Mouse (Mus musculus): ENCODE data around the gene Erc2.

Erc2 gene

GRCm38 (mm10) chr14:28439171-28439570 lies 816.9 kb downstream of the Erc2 start:
- in situ Hi-C loops (cut with MboI, MseI) = no loop called here

GRCm38 (mm10) chr14:28441240-28441967 lies 819.2 kb downstream of the Erc2 start:
- in situ Hi-C loops (cut with MboI, MseI) = no loop called here

DNA sequence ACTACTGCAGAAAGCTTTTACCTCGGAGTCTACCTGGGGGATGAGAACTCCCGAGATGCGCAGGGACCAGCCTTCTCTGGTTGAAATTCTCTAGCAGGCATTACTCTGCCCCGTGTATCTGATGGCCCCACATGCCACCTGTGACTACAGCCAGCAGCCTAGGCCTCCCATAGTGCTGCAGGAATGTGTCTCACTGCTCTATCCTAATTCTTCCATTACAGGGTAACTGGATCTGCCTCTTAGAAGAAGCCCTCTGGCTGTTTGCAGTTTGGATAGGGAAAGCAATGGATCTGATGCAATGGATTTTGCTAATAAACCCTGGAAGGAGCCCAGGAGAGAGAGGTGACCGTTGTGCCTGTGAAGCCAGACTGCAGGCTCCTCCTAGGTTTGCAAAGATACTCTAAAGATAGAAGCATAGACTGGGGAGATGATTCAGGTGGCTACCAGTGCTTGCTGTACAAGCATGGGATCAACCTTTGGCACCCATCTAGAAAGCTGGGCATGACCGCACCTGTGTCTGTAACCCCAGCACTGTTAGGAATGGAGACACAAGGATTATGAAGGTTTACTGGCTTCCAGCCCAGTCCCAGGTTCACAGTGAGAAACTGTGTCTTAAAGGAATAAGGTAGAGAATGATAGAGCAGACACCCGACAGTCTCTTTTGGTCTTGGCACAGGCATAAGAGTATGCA lies 821.2 kb downstream of the Erc2 start:
- in situ Hi-C loops (cut with MboI, MseI) = no loop called here

DNA sequence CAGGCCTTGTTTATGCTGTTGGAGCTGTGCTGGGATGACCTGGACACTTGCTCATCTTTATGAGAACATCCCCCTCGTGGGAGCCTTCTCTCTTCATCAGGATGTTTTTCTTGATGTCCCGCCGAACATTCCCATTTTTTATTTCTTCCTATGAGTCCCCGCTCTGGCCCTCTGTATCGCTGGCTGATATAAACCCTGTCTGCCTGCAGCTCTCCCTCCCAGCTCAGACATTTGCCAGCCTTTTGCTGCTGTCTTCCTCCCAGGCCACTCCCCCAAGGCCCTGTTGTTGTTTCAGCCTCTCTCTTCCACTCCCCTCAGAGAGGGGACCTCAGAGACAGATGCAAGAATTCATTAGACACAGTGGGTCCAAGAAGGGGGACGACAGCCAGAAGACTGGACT lies 823.5 kb downstream of the Erc2 start:
- in situ Hi-C loops (cut with MboI, MseI) = no loop called here

- in situ Hi-C loops (cut with MboI, MseI) = no loop called here
Measured at GRCm38 (mm10) chr14:28451771-28452170, 829.5 kb downstream of the Erc2 start.

DNA sequence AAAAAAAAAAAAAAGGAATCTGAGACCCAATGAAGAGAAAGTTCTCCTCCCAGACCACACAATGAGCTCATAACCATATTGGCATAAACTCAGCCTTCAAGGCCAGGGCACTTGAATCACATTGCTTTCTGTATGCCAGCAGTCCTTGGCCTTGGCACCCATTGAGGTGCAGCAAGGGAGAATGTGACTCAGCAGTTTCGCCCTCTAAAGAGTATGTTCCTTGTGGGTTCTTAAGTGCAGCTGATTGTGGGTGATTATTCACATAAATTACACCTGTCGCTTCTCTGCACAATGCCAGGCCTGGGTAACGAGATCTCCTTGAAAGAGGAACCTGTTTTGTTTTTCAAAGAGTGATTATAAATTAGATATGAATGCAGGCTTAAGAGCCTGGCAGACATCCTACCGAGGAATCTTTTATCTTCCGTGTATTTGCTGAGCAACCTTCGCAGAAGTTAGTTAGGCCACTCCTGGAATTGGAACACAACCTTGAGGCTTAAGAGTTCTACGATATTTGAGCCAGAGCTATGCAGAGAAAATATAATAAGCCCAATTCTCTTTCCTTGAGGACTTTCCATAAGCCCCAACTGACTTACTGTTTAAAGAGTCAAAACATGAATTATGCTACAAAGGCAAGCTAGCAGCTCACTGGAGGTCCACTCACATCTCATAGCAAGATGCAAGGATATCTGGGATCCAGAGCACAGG lies 834.3 kb downstream of the Erc2 start:
- in situ Hi-C loops (cut with MboI, MseI) = no loop called here

DNA sequence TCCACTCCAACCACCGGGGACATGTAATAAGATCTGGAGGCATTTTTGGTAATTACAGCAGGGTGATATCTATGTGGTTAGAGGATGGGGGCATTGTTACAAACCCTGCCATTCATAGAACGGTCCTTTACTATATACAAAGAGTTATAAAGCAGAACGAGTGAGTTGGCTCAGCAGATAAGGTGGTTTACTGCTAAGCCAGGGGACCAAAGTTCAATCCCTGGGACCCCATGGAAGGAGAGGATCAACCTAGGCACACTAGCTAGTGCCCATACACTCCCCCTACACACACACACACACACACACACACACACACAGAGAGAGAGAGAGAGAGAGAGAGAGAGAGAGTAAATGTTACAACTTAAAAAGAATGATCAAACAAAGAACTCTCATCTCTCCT lies 835.2 kb downstream of the Erc2 start:
- in situ Hi-C loops (cut with MboI, MseI) = no loop called here

- in situ Hi-C loops (cut with MboI, MseI) = no loop called here
Measured at GRCm38 (mm10) chr14:28467956-28468355, 845.7 kb downstream of the Erc2 start.

DNA sequence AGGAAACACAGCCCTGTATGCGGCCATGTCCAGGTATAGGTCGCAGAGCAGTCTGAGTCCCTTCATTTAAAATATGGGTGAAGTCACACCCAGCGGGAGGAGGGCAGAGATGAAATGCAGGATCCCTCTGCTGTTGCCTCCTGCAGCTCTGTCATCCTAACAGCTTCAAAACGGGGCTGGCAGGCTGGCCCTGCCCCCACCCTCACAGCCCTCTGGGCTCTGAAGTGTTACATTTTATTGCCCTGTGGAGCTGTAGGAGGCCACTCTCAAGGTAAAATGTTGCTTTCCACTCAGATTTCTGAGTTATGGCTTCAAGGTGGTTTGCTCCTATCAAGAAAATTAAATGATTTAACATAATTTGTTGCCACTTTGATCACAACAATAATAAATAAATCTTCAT lies 847.5 kb downstream of the Erc2 start:
- in situ Hi-C loops (cut with MboI, MseI) = no loop called here

GRCm38 (mm10) chr14:28470212-28470611 lies 848.0 kb downstream of the Erc2 start:
- in situ Hi-C loops (cut with MboI, MseI) = no loop called here

DNA sequence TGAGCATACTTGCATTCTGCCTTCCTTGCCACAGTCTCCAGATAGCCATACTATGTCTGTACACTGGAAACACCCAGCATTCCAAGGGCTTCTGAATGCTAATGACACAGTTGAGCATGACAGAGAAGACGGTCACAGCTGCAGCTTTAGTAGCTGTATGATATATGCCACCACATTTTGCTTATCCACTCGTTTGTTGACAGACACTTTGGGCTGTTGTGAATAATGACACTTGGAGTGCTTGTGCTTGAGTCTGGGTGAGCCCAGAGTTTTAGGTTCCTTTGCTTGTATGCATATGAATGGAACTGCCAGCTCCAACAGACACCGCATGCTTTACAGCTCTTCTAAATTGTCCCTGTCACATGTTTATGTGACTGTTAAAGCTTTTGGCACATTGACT lies 852.8 kb downstream of the Erc2 start:
- in situ Hi-C loops (cut with MboI, MseI) = no loop called here

- in situ Hi-C loops (cut with MboI, MseI) = no loop called here
Measured at GRCm38 (mm10) chr14:28475421-28475820, 853.2 kb downstream of the Erc2 start.

- in situ Hi-C loops (cut with MboI, MseI) = no loop called here
Measured at GRCm38 (mm10) chr14:28476746-28477145, 854.5 kb downstream of the Erc2 start.

DNA sequence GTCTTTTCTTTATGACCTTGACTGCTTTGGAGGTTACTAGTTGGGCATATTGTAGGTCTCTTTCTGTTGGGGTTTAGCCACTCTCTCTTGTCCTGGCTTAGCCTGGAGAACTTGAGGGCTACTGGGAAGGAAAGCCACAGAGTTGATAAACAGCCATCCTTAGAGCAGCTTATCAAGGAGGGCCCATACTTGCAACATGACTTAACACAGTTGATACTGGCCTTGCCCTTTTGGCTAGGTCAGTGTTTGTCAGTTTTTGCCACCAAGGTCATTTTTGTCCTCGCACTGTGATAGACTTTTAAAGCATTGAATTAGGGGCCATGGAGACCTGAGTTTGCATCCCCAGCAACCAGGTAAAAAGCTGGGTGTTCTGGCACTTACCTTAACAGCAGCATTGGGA lies 858.6 kb downstream of the Erc2 start:
- in situ Hi-C loops (cut with MboI, MseI) = no loop called here

- in situ Hi-C loops (cut with MboI, MseI) = no loop called here
Measured at GRCm38 (mm10) chr14:28493806-28494205, 871.6 kb downstream of the Erc2 start.

DNA sequence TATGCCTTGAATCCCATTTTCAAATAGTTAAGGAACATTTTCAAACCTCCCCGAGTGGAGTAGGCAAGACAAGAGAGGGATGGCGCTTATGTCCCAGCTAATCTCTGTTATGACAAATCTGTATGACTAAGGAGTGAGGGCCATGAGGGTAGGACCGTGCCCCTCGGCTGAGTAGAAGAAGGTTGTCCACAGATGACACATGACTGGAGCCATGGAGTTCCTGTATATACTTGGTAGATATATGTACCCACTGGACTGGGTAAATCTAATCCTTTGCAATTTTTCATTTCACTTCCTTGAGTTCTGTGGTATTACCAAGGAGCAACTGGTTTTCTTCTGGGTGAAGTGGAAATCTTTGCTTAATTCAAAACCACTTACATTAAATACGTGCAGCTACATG lies 872.0 kb downstream of the Erc2 start:
- in situ Hi-C loops (cut with MboI, MseI) = no loop called here

DNA sequence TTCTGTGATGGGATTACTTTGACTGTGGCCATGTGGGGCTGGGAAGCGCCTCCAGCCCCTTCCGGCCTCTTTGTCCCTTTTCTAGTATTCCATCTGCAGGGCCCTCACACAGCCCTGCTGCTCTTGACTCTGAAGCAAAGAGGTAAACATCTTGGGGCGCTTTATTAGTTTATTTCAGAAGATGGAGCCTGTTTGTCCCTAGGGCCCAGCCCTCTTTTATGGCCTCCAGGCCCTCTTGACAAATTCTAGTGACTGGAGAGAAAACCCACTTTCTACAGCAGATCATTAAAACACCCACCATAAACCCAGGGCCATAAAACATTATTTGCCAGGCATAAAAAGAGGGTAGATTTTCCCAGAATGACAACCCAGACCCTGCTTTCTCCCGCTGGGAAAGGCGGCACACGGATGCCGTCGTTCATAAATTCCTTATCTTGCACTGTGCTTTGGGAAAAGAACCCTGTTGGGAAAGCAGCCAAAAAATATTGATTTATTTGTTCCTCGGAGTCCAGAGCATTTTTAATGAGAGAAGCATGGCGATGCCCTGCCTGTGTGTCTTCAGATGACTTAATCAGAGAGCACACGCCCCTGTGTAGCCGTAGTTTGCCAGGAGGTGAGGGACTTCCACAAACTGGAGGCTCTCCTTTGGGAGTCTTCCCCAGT lies 879.1 kb downstream of the Erc2 start:
- in situ Hi-C loops (cut with MboI, MseI) = no loop called here

DNA sequence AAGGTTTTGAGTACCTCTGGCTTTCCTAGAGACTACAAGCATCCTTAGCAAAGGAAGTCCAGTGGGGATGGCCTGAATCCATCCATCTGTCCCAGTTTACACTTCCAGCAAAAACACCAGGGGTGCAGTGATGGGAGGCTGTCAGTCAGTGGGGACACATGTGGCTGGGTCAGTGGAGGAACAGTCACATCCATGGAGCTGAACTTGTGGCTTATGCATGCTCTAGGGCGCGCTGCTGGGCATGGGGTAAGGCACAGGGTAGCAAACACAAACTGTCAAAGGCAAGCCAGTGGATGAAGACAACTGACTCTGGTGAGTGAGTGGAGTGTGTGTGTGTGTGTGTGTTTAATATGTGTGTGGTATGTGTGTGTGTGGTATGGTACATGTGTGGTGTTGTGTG lies 881.0 kb downstream of the Erc2 start:
- in situ Hi-C loops (cut with MboI, MseI) = no loop called here

DNA sequence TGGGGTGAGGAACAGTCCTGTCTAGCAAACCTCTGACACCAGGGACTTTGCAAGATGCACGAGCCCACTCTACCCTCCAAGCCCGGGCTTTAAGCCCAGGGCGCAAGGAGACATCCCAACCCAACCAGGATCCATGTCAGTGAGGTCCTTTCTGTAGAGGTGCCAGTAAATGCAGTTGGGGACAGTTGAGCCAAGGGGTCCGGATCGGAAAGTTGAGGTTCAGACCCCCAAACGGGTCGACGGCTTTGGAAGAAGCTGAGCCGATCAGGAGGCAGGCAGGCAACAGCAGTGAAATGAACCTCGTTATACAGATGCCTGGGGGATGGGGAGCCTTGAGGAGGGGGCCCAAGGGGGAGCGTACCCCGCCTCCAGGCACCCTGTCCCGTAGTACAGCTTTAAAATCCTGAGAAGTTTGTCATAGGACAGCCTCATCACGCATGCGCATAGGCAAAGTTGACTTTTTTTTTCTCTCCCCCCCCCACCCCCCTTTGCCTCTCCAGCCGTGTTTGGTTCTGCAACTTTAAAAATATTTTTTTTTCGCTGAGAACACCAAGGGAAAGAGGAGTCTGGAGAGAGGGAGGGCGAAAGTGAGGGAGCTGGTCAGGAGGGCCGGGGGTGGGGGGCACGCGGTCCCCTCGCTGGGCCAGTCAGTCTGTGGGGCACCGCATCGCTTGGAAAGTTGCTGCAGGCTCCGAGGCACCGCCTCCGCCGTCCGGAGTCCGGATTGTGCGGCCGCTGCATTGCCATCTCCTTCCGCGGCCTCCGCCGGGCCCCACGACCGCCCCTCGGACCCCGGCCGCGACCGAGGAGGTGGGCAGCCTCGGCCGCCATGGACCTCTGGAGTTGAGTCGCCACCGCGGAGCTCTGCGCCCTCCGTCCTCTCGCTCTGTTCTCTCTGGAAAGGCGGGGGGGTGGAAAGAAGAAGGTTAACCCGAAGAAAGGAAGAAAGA lies 882.1 kb downstream of the Erc2 start, which contains the start of gene Wnt5a:
Gene Wnt5a (plus strand): TSS at position 650 of the 950 bp plus-strand sequence.
- in situ Hi-C loops (cut with MboI, MseI) = no loop called here

GRCm38 (mm10) chr14:28505051-28505585 lies 882.9 kb downstream of the Erc2 start:
- in situ Hi-C loops (cut with MboI, MseI) = no loop called here
